Comparison of ENCODE assay signal across 10 mouse cellular contexts in the genomic region with DNA sequence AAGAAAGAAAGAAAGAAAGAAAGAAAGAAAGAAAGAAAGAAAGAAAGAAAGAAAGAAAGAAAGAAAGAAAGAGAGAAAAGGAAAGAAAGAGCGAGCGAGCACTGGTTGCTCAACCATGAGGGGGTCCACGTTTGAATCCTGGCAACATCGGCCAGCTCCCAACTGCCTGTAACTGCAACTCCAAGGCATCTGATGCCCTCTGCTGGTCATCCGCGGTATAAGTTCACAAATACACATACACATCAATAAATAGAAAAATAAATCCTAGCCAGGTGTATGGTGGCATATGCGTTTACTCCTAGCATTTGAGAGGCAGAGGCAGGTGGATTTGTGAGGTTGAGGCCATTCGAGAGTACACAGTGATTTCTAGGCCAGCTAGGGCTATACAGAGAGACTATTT. TPM values are rescaled to one million over a fixed set of nuclear protein-coding genes. Genes with fewer than 3 reads are reported as not detected.
DNase-seq lines count a peak whose midpoint lies in the region; ATAC-seq and TF ChIP-seq lines count a peak whose summit lies in the region.
"Had no signal": no experiment of that assay in that cellular context is flagged by ENCODE, and none has a peak within 500 bp of the region (broad histone marks: within the 10 kb centered on the region; RNA-seq: fewer than 3 reads in every experiment).

No protein-coding gene starts in this region.

- H3K4me3 ChIP-seq in hindbrain, postnatal 0 days (ENCODE audit: low read length) = no peak overlapping the region
- no peak overlapping the region for H3K4me3 ChIP-seq in hindbrain, embryonic 12.5 days
- H3K4me3 ChIP-seq in C2C12 (ENCODE audit: insufficient read depth, poor library complexity, severe bottlenecking) = no peak overlapping the region
- H3K4me3 ChIP-seq in liver, embryonic 14.5 days (ENCODE audit: insufficient read depth in 1 of 2, low read depth in 2 of 2, low read length in 2 of 2) = no peak overlapping the region
- H3K4me3 ChIP-seq: lung, embryonic 15.5 days had no signal

- ATAC-seq in hindbrain, postnatal 0 days = no peak
- ATAC-seq in hindbrain, embryonic 12.5 days (ENCODE audit: low FRiP score) = no peak
- no peak for ATAC-seq in liver, embryonic 14.5 days (ENCODE audit: insufficient read depth)

- no peaks in the 10 kb centered on the region for H3K79me3 ChIP-seq in C2C12 (ENCODE audit: low read depth)

- H3K36me3 ChIP-seq in hindbrain, postnatal 0 days (ENCODE audit: insufficient read depth, low read length) = no peaks in the 10 kb centered on the region
- H3K36me3 ChIP-seq in hindbrain, embryonic 12.5 days = peaks cover 33% of the 10 kb centered on the region
- no peaks in the 10 kb centered on the region for H3K36me3 ChIP-seq in C2C12 (ENCODE audit: control insufficient read depth, insufficient read depth)
- no peaks in the 10 kb centered on the region for H3K36me3 ChIP-seq in liver, embryonic 14.5 days (replicated peaks; ENCODE audit: control insufficient read depth, insufficient read depth, low read depth)
- peaks cover 6% of the 10 kb centered on the region for H3K36me3 ChIP-seq in splenic B cell, adult 2 months (ENCODE audit: control insufficient read depth, insufficient read depth, low read length, poor library complexity, severe bottlenecking)

- TF ChIP-seq EP300 in liver, embryonic 14.5 days (IDR thresholded peaks at IDR 0.05; ENCODE audit: low read depth) = no peak

- no peak overlapping the region for H3K27ac ChIP-seq in hindbrain, postnatal 0 days
- no peak overlapping the region for H3K27ac ChIP-seq in hindbrain, embryonic 12.5 days
- no peak overlapping the region for H3K27ac ChIP-seq in liver, embryonic 14.5 days
- H3K27ac ChIP-seq: lung, embryonic 15.5 days had no signal

- H3K4me1 ChIP-seq in hindbrain, postnatal 0 days (ENCODE audit: insufficient read depth, low read length) = no peaks in the 10 kb centered on the region
- H3K4me1 ChIP-seq in hindbrain, embryonic 12.5 days = no peaks in the 10 kb centered on the region
- H3K4me1 ChIP-seq in liver, embryonic 14.5 days (replicated peaks; ENCODE audit: control insufficient read depth in 2 of 2, insufficient read depth in 2 of 2, low read length in 1 of 2) = no peaks in the 10 kb centered on the region
- H3K4me1 ChIP-seq: lung, embryonic 15.5 days had no signal

- no peak overlapping the region for H3ac ChIP-seq in C2C12 (ENCODE audit: control insufficient read depth, insufficient read length, low read depth)

- peak; percentile 70 for TF ChIP-seq CTCF in hindbrain, postnatal 0 days (IDR thresholded peaks at IDR 0.05; ENCODE audit: low read depth)
- TF ChIP-seq CTCF in C2C12 (IDR thresholded peaks at IDR 0.05; ENCODE audit: control insufficient read depth, insufficient read depth, insufficient read length) = no peak
- TF ChIP-seq CTCF in liver, embryonic 14.5 days (IDR thresholded peaks at IDR 0.05; ENCODE audit: low read depth) = peak; percentile 86

- H3K9me3 ChIP-seq in hindbrain, postnatal 0 days (ENCODE audit: low read length) = no peaks in the 10 kb centered on the region
- no peaks in the 10 kb centered on the region for H3K9me3 ChIP-seq in hindbrain, embryonic 12.5 days (replicated peaks)
- H3K9me3 ChIP-seq in liver, embryonic 14.5 days (ENCODE audit: control insufficient read depth, low read length) = no peaks in the 10 kb centered on the region
- H3K9me3 ChIP-seq: lung, embryonic 15.5 days had no signal

- no peaks in the 10 kb centered on the region for H3K79me2 ChIP-seq in C2C12 (ENCODE audit: control insufficient read depth, insufficient read depth)

- peak; percentile 66 for DNase-seq in hindbrain, postnatal 0 days (ENCODE audit: low spot score)
- peak; percentile 73 for DNase-seq in MEL-GATA-1-ER (ENCODE audit: extremely low read depth, low read depth)
- DNase-seq in embryo, embryonic 10.5 days (ENCODE audit: low spot score) = peak; percentile 75
- peak; percentile 52 to 59 (median 56) for DNase-seq in liver, embryonic 14.5 days (ENCODE audit: low read depth in 3 of 3, low spot score in 3 of 3)
- DNase-seq in splenic B cell, adult 2 months (ENCODE audit: low read depth, low spot score) = peak; percentile 71
- no peak for DNase-seq in ovary, postnatal 14 days (ENCODE audit: low spot score)

- WGBS in hindbrain, postnatal 0 days = 48% methylated on average over 8 of the region's 8 CpGs
- 60% methylated on average over 8 of the region's 8 CpGs for WGBS in hindbrain, embryonic 12.5 days
- 36% methylated on average over 8 of the region's 8 CpGs for WGBS in liver, embryonic 14.5 days (ENCODE audit: insufficient replicate concordance)

- no peak overlapping the region for H3K4me2 ChIP-seq in hindbrain, postnatal 0 days (ENCODE audit: low read depth, low read length)
- no peak overlapping the region for H3K4me2 ChIP-seq in hindbrain, embryonic 12.5 days (replicated peaks)
- no peak overlapping the region for H3K4me2 ChIP-seq in liver, embryonic 14.5 days (ENCODE audit: low read depth)
- H3K4me2 ChIP-seq: lung, embryonic 15.5 days had no signal

- H3K9ac ChIP-seq in hindbrain, postnatal 0 days (replicated peaks; ENCODE audit: low read length) = no peak overlapping the region
- no peak overlapping the region for H3K9ac ChIP-seq in hindbrain, embryonic 12.5 days
- H3K9ac ChIP-seq in liver, embryonic 14.5 days (replicated peaks) = no peak overlapping the region
- H3K9ac ChIP-seq: lung, embryonic 15.5 days had no signal

- H3K27me3 ChIP-seq in hindbrain, postnatal 0 days (ENCODE audit: insufficient read depth, low read length) = no peaks in the 10 kb centered on the region
- no peaks in the 10 kb centered on the region for H3K27me3 ChIP-seq in hindbrain, embryonic 12.5 days
- H3K27me3 ChIP-seq in C2C12 (ENCODE audit: control insufficient read depth, insufficient read depth, insufficient read length) = no peaks in the 10 kb centered on the region
- H3K27me3 ChIP-seq in liver, embryonic 14.5 days (ENCODE audit: control insufficient read depth, insufficient read depth, low read length) = no peaks in the 10 kb centered on the region
- H3K27me3 ChIP-seq in splenic B cell, adult 2 months (ENCODE audit: control insufficient read depth, insufficient read depth, low read length, poor library complexity, severe bottlenecking) = no peaks in the 10 kb centered on the region
- H3K27me3 ChIP-seq: lung, embryonic 15.5 days had no signal

TF ChIP-seq in C2C12, 6 proteins besides CTCF, POLR2A, EP300 and RAD21:
- TF ChIP-seq CEBPB (IDR thresholded peaks at IDR 0.05; ENCODE audit: low read depth) (peak; percentile 8), FOSL1 (IDR thresholded peaks at IDR 0.05; ENCODE audit: insufficient read depth, low read length, poor library complexity, severe bottlenecking) (no peak)

RNA-seq across cellular contexts. Expression of a gene that starts 7.8 kb away (rescaled TPM):
- total RNA-seq in hindbrain, postnatal 0 days (2014; rRNA removed) = 0.25 and 6.3 TPM in 2 replicates
- polyA plus RNA-seq in hindbrain, postnatal 0 days (2015; fragmentation: Nextera tagmentation; extraction: Ambion mirVana) = 0.47 and 0.50 TPM in 2 replicates
- polyA plus RNA-seq in hindbrain, embryonic 12.5 days (2016; fragmentation: Nextera tagmentation; extraction: Ambion mirVana) = 0.39 and 0.43 TPM in 2 replicates
- 2.0 TPM for polyA plus RNA-seq in C2C12 (2012; fragmentation: generic; extraction: Trizol)
- polyA plus RNA-seq in liver, embryonic 14.5 days (2012; rRNA removed) = 1.2 and 1.6 TPM in 2 replicates
- polyA plus RNA-seq in liver, embryonic 14.5 days (2014; fragmentation: Nextera tagmentation; extraction: Ambion mirVana) = 0.69 TPM in 2 replicates

RNA-seq across cellular contexts. Expression of a gene that starts 8.7 kb away (rescaled TPM):
- total RNA-seq in hindbrain, postnatal 0 days (2014; rRNA removed) = 27.7 and 34.2 TPM in 2 replicates
- 22.3 and 25.1 TPM in 2 replicates for polyA plus RNA-seq in hindbrain, postnatal 0 days (2015; fragmentation: Nextera tagmentation; extraction: Ambion mirVana)
- 31.7 and 33.7 TPM in 2 replicates for polyA plus RNA-seq in hindbrain, embryonic 12.5 days (2016; fragmentation: Nextera tagmentation; extraction: Ambion mirVana)
- polyA plus RNA-seq in C2C12 (2012; fragmentation: generic; extraction: Trizol) = 4.5 TPM
- polyA plus RNA-seq in liver, embryonic 14.5 days (2012; rRNA removed) = 8.4 and 8.8 TPM in 2 replicates
- 7.2 and 9.7 TPM in 2 replicates for polyA plus RNA-seq in liver, embryonic 14.5 days (2014; fragmentation: Nextera tagmentation; extraction: Ambion mirVana)

RNA-seq across cellular contexts. Expression of a gene that starts 10.7 kb away (rescaled TPM):
- total RNA-seq in hindbrain, postnatal 0 days (2014; rRNA removed) = 112 and 118 TPM in 2 replicates
- 198 and 204 TPM in 2 replicates for polyA plus RNA-seq in hindbrain, postnatal 0 days (2015; fragmentation: Nextera tagmentation; extraction: Ambion mirVana)
- 201 and 206 TPM in 2 replicates for polyA plus RNA-seq in hindbrain, embryonic 12.5 days (2016; fragmentation: Nextera tagmentation; extraction: Ambion mirVana)
- 228 TPM for polyA plus RNA-seq in C2C12 (2012; fragmentation: generic; extraction: Trizol)
- 45.7 and 58.0 TPM in 2 replicates for polyA plus RNA-seq in liver, embryonic 14.5 days (2012; rRNA removed)
- 94.4 and 96.2 TPM in 2 replicates for polyA plus RNA-seq in liver, embryonic 14.5 days (2014; fragmentation: Nextera tagmentation; extraction: Ambion mirVana)

RNA-seq across cellular contexts. Expression of a gene that starts 17.8 kb away (rescaled TPM):
- 0.94 TPM in 1 of 2 replicates, not detected in the other for total RNA-seq in hindbrain, postnatal 0 days (2014; rRNA removed)
- polyA plus RNA-seq in hindbrain, postnatal 0 days (2015; fragmentation: Nextera tagmentation; extraction: Ambion mirVana) = not detected in 2 replicates
- not detected in 2 replicates for polyA plus RNA-seq in hindbrain, embryonic 12.5 days (2016; fragmentation: Nextera tagmentation; extraction: Ambion mirVana)
- not detected for polyA plus RNA-seq in C2C12 (2012; fragmentation: generic; extraction: Trizol)
- 0.07 TPM in 1 of 2 replicates, not detected in the other for polyA plus RNA-seq in liver, embryonic 14.5 days (2012; rRNA removed)
- polyA plus RNA-seq in liver, embryonic 14.5 days (2014; fragmentation: Nextera tagmentation; extraction: Ambion mirVana) = not detected in 2 replicates
- polyA plus RNA-seq: gonadal fat pad, adult 2 months; lung, embryonic 15.5 days had no signal

RNA-seq across cellular contexts. Expression of a gene that starts 53.7 kb away (rescaled TPM):
- total RNA-seq in hindbrain, postnatal 0 days (2014; rRNA removed) = 5.9 and 6.7 TPM in 2 replicates
- polyA plus RNA-seq in hindbrain, postnatal 0 days (2015; fragmentation: Nextera tagmentation; extraction: Ambion mirVana) = 19.1 and 19.5 TPM in 2 replicates
- polyA plus RNA-seq in hindbrain, embryonic 12.5 days (2016; fragmentation: Nextera tagmentation; extraction: Ambion mirVana) = 2.8 and 3.8 TPM in 2 replicates
- 49.9 TPM for polyA plus RNA-seq in C2C12 (2012; fragmentation: generic; extraction: Trizol)
- 1.9 and 2.6 TPM in 2 replicates for polyA plus RNA-seq in liver, embryonic 14.5 days (2012; rRNA removed)
- polyA plus RNA-seq in liver, embryonic 14.5 days (2014; fragmentation: Nextera tagmentation; extraction: Ambion mirVana) = 1.3 and 3.2 TPM in 2 replicates
